In the genomic region with DNA sequence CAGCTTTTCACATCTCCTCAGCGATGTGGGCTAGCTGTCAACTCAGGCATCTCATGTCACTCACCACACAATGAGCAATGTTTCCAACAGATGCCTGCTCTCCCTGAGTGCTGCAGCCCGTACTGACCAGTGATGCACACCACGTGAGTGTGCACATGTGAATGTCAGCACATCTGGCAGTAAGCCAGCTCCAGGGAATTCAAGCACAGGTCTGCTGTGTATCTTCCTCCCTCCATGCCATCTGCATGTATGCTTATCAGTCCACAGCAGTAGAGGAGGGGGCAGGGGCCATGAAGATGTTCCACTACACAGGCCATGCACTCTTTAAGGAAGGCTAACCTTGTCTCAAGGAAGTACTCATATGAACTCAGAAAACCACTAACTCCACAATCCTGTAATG, we compare ENCODE assay signal across 24 mouse cellular contexts.
DNase-seq lines count a peak whose midpoint lies in the region; ATAC-seq and TF ChIP-seq lines count a peak whose summit lies in the region.
"Had no signal": no experiment of that assay in that cellular context is flagged by ENCODE, and none has a peak within 500 bp of the region (broad histone marks: within the 10 kb centered on the region; RNA-seq: fewer than 3 reads in every experiment).

No protein-coding gene starts in this region.

- peaks cover 18% of the 10 kb centered on the region for H3K4me1 ChIP-seq in heart, postnatal 0 days (ENCODE audit: control insufficient read depth, insufficient read depth)
- peaks cover 4% of the 10 kb centered on the region for H3K4me1 ChIP-seq in lung, embryonic 15.5 days
- H3K4me1 ChIP-seq: forebrain, embryonic 12.5 days; neural tube, embryonic 13.5 days had no signal

- peak; percentile 31 to 42 for DNase-seq in cerebellum, postnatal 10 days
- DNase-seq in cerebellum, adult 18-20 months = no peak
- peak; percentile 54 for DNase-seq in heart, postnatal 0 days (ENCODE audit: low spot score)
- no peak for DNase-seq in heart, adult 11 months
- no peak for DNase-seq in lung, postnatal 4 days
- DNase-seq in gastrocnemius, adult 18-20 months (ENCODE audit: low spot score) = no peak
- DNase-seq: adrenal gland, postnatal 25 days; cerebellum, adult 11-12 months; cerebellum, postnatal 36 days; kidney, postnatal 25 days; left cerebral cortex, postnatal 4 days; liver; midbrain, embryonic 14.5 days; right cerebral cortex, adult 18-20 months; thymus, postnatal 14 days had no signal

- peak; percentile 62 for ATAC-seq in heart, postnatal 0 days (ENCODE audit: insufficient read depth, low read depth)
- ATAC-seq in lung, embryonic 15.5 days (ENCODE audit: borderline replicate concordance, extremely low read depth, low FRiP score, low TSS enrichment) = peak; percentile 49; the same call in 1 of the 2 replicates
- peak; percentile 54 for ATAC-seq in megakaryocyte progenitor cell, adult 5-6 weeks (replicated peaks; ENCODE audit: poor library complexity)
- ATAC-seq: CD4-positive, CD25-positive, alpha-beta regulatory T cell, adult 4 months had no signal

- WGBS in heart, postnatal 0 days = 14% methylated on average over 3 of the region's 3 CpGs
- 35% methylated on average over 3 of the region's 3 CpGs for WGBS in lung, embryonic 15.5 days

- H3K36me3 ChIP-seq in heart, postnatal 0 days (replicated peaks; ENCODE audit: control insufficient read depth, insufficient read depth, low read length) = no peaks in the 10 kb centered on the region
- H3K36me3 ChIP-seq in lung, embryonic 15.5 days = no peaks in the 10 kb centered on the region
- H3K36me3 ChIP-seq: forebrain, embryonic 12.5 days; G1E; neural tube, embryonic 13.5 days had no signal

- no peak overlapping the region for H3K4me3 ChIP-seq in heart, postnatal 0 days (ENCODE audit: low read depth, low read length)
- no peak overlapping the region for H3K4me3 ChIP-seq in lung, embryonic 15.5 days
- H3K4me3 ChIP-seq: forebrain, embryonic 12.5 days; left cerebral cortex, adult 2 months; neural tube, embryonic 13.5 days had no signal

- H3K27me3 ChIP-seq in heart, postnatal 0 days (ENCODE audit: control insufficient read depth, insufficient read depth, low read length) = no peaks in the 10 kb centered on the region
- no peaks in the 10 kb centered on the region for H3K27me3 ChIP-seq in lung, embryonic 15.5 days
- H3K27me3 ChIP-seq: forebrain, embryonic 12.5 days; neural tube, embryonic 13.5 days had no signal

- H3K9me3 ChIP-seq in heart, postnatal 0 days (replicated peaks; ENCODE audit: control insufficient read depth, low read length) = 0 out of 2 replicates have a peak, but pooled peaks cover 7% of the 10 kb centered on the region
- H3K9me3 ChIP-seq in lung, embryonic 15.5 days = no peaks in the 10 kb centered on the region
- H3K9me3 ChIP-seq: forebrain, embryonic 12.5 days had no signal

- H3K9ac ChIP-seq in heart, postnatal 0 days (replicated peaks; ENCODE audit: low read depth, low read length) = no peak overlapping the region
- H3K9ac ChIP-seq in lung, embryonic 15.5 days = no peak overlapping the region
- H3K9ac ChIP-seq: forebrain, embryonic 12.5 days; neural tube, embryonic 13.5 days had no signal

- no peak for TF ChIP-seq CTCF in heart, postnatal 0 days (IDR thresholded peaks at IDR 0.05; ENCODE audit: low read depth)

- TF ChIP-seq EP300 in heart, postnatal 0 days (IDR thresholded peaks at IDR 0.05; ENCODE audit: low read depth) = peak; percentile 52; the same call in 1 of the 2 replicates

- no peak overlapping the region for H3K4me2 ChIP-seq in heart, postnatal 0 days (ENCODE audit: low read depth, low read length)
- H3K4me2 ChIP-seq in lung, embryonic 15.5 days = no peak overlapping the region
- H3K4me2 ChIP-seq: forebrain, embryonic 12.5 days; neural tube, embryonic 13.5 days had no signal

- no peak overlapping the region for H3K27ac ChIP-seq in heart, postnatal 0 days (ENCODE audit: low read depth)
- H3K27ac ChIP-seq in lung, embryonic 15.5 days = no peak overlapping the region
- H3K27ac ChIP-seq: forebrain, embryonic 12.5 days; left cerebral cortex, adult 2 months; macrophage; neural tube, embryonic 13.5 days; stomach, postnatal 0 days had no signal

Comparison
In these comparisons a context has a peak if more than half of its experiments do, and no peak if none do; other contexts are left out.
1. DNase-seq: peak in cerebellum, postnatal 10 days (2 of 2) and heart, postnatal 0 days (single experiment); none in cerebellum, adult 18-20 months (0 of 2), heart, adult 11 months (single experiment), lung, postnatal 4 days (0 of 2) and gastrocnemius, adult 18-20 months (single experiment).
2. Peak in every context shown above with its lines, with median percentiles within 50 percentile points of each other: ATAC-seq.